Mouse (Mus musculus): ENCODE results near the gene Faxc.

Faxc gene

DNA sequence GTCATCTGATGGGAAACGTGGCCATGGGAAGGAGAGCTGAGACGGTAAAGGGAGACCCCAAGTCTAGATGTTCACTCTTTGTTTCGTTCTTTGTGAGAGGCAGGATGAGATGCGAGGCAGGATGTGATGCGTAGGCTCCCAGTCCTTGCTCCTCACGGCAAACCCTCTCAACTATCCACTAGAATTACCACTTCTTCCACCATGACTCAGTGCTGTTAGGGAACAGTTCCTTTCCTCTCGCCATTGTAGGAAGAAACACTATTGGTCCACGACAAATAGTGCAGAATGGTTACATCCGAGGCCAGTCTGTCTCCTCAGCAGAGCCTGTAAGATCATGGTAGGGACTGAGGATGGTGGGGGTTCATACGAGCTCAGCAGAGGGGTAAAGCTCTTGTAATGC, 56.3 kb downstream of the Faxc start:
- TF ChIP-seq GATA4 (IDR thresholded peaks at IDR 0.05; ENCODE audit: insufficient replicate concordance, low read length) = no peak

DNA sequence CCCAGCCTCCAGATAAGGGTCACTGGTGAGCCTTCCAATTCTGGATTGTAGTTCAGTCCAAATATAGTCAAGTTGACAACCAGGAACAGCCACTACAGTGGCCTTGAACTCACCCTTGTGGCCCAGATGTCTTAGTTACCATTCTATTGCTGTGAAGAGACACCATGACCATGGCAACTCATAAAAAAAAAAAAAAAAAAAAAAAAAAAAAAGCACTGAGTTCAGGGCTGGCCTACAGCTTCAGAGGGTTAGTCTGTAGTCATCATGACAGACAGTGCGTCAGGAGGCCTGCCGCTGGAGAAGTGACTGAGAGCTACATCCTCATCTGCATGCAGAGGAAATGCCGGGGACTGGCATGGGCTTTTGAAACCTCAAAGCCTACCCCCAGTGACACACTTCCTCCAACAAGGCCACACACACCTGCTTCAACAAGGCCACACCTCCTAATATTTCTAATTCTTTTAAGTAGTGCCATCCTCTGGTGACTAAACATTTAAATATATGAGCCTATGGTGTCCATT, 58.5 kb downstream of the Faxc start:
- TF ChIP-seq GATA4 (IDR thresholded peaks at IDR 0.05; ENCODE audit: insufficient replicate concordance, low read length) = no peak

- no peak for TF ChIP-seq GATA4 (IDR thresholded peaks at IDR 0.05; ENCODE audit: insufficient replicate concordance, low read length)
Measured at GRCm38 (mm10) chr4:21990580-21991235, 59.6 kb downstream of the Faxc start.

DNA sequence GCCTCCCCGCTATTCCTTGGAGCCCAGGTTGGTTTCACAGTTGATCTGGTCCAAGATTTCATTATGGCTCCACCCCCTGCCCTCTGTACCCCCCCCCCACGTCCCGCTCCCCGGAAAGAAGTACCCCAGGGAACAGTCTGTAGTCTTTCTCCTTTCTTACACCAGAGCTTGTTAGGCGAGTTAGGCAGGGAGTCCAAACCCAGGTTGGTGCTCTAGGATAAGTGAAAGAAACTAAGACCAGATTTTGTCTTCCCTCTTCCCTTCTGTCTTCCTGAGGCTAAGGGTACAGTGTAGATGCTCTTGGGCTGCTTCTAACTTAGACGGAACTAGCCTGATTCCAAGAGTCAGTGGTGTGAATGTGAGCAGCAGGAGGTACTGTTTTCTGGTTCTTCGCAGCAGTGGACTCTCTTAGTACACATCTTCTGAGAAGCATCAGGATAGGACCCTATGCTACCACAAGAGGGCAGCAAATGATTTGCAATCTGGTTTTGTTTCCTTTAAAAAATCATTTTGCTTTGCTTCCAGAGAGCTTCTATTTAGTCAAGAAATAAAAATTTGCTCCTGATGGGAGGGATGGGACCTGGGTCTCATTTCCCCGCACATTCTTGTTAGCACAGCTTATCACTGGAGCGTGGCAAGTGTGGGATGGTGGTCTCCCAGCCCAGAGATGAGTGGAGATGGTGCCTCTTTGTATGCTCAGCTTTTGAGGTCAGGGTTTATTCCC, 86.7 kb downstream of the Faxc start:
- TF ChIP-seq GATA4 (IDR thresholded peaks at IDR 0.05; ENCODE audit: insufficient replicate concordance, low read length) = no peak

GRCm38 (mm10) chr4:22018414-22018813, 87.3 kb downstream of the Faxc start:
- no peak for TF ChIP-seq GATA4 (IDR thresholded peaks at IDR 0.05; ENCODE audit: insufficient replicate concordance, low read length)

GRCm38 (mm10) chr4:22029951-22030350, 98.8 kb downstream of the Faxc start:
- no peak for TF ChIP-seq GATA4 (IDR thresholded peaks at IDR 0.05; ENCODE audit: insufficient replicate concordance, low read length)
